Mouse (Mus musculus): ENCODE results near the gene Armh2. TPM values are rescaled to one million over a fixed set of nuclear protein-coding genes. Genes with fewer than 3 reads are reported as not detected.

Gene Armh2
- total and polyA plus RNA-seq, 2 experiments from 2014 or later: not detected

- no peak for ATAC-seq
- Histone ChIP-seq H3K9me3 (ENCODE audit: low read length) (no peaks in the 10 kb centered on the region), H3K4me3 (ENCODE audit: low read length) (no peak overlapping the region), H3K27me3 (ENCODE audit: insufficient read depth, low read length) (no peaks in the 10 kb centered on the region), H3K27ac (no peak overlapping the region), H3K4me1 (ENCODE audit: insufficient read depth, low read length) (no peaks in the 10 kb centered on the region), H3K9ac (replicated peaks; ENCODE audit: low read length) (no peak overlapping the region), H3K36me3 (ENCODE audit: insufficient read depth, low read length) (0 out of 2 replicates have a peak, but pooled peaks cover 3% of the 10 kb centered on the region), H3K4me2 (ENCODE audit: low read depth, low read length) (no peak overlapping the region)
- WGBS: 96% methylated on average over 3 of the region's 3 CpGs
- DNase-seq (ENCODE audit: low spot score): no peak
- TF ChIP-seq CTCF (IDR thresholded peaks at IDR 0.05; ENCODE audit: low read depth): no peak
Measured at GRCm38 (mm10) chr13:24756756-24757155, 15.7 kb downstream of the Armh2 start.

- ATAC-seq (no peak), DNase-seq (ENCODE audit: low spot score) (no peak)
- no peaks in the 10 kb centered on the region for H3K27me3 ChIP-seq (ENCODE audit: insufficient read depth, low read length)
- H3K4me2 ChIP-seq (ENCODE audit: low read depth, low read length): no peak overlapping the region
- H3K4me1 ChIP-seq (ENCODE audit: insufficient read depth, low read length): no peaks in the 10 kb centered on the region
- H3K27ac ChIP-seq: no peak overlapping the region
- H3K9ac ChIP-seq (replicated peaks; ENCODE audit: low read length): no peak overlapping the region
- H3K9me3 ChIP-seq (ENCODE audit: low read length): no peaks in the 10 kb centered on the region
- H3K36me3 ChIP-seq (ENCODE audit: insufficient read depth, low read length): 0 out of 2 replicates have a peak, but pooled peaks cover 3% of the 10 kb centered on the region
- H3K4me3 ChIP-seq (ENCODE audit: low read length): no peak overlapping the region
- TF ChIP-seq CTCF (IDR thresholded peaks at IDR 0.05; ENCODE audit: low read depth): no peak
- 89% methylated on average over 12 of the region's 12 CpGs for WGBS
Measured at GRCm38 (mm10) chr13:24757820-24758564, 17.0 kb downstream of the Armh2 start.

- H3K36me3 ChIP-seq (ENCODE audit: insufficient read depth, low read length): 0 out of 2 replicates have a peak, but pooled peaks cover 3% of the 10 kb centered on the region
- no peak for DNase-seq (ENCODE audit: low spot score)
- 92% methylated on average over 10 of the region's 10 CpGs for WGBS
- no peak overlapping the region for H3K9ac ChIP-seq (replicated peaks; ENCODE audit: low read length)
- no peaks in the 10 kb centered on the region for H3K27me3 ChIP-seq (ENCODE audit: insufficient read depth, low read length)
- H3K4me1 ChIP-seq (ENCODE audit: insufficient read depth, low read length): no peaks in the 10 kb centered on the region
- no peaks in the 10 kb centered on the region for H3K9me3 ChIP-seq (ENCODE audit: low read length)
- H3K4me3 ChIP-seq (ENCODE audit: low read length): no peak overlapping the region
- no peak overlapping the region for H3K27ac ChIP-seq
- no peak overlapping the region for H3K4me2 ChIP-seq (ENCODE audit: low read depth, low read length)
- no peak for TF ChIP-seq CTCF (IDR thresholded peaks at IDR 0.05; ENCODE audit: low read depth)
- ATAC-seq: no peak
Measured at GRCm38 (mm10) chr13:24759451-24759850, 18.4 kb downstream of the Armh2 start.

GRCm38 (mm10) chr13:24760351-24760870 is 19.4 kb downstream of the Armh2 start:
- no peak for TF ChIP-seq CTCF (IDR thresholded peaks at IDR 0.05; ENCODE audit: low read depth)
- H3K4me3 ChIP-seq (ENCODE audit: low read length): peak overlapping the region; percentile 84; the same call in 1 of the 2 replicates
- H3K9me3 ChIP-seq (ENCODE audit: low read length): no peaks in the 10 kb centered on the region
- no peaks in the 10 kb centered on the region for H3K4me1 ChIP-seq (ENCODE audit: insufficient read depth, low read length)
- no peak for DNase-seq (ENCODE audit: low spot score)
- no peaks in the 10 kb centered on the region for H3K27me3 ChIP-seq (ENCODE audit: insufficient read depth, low read length)
- no peak for ATAC-seq
- H3K36me3 ChIP-seq (ENCODE audit: insufficient read depth, low read length): 0 out of 2 replicates have a peak, but pooled peaks cover 3% of the 10 kb centered on the region
- H3K27ac ChIP-seq: no peak overlapping the region
- no peak overlapping the region for H3K9ac ChIP-seq (replicated peaks; ENCODE audit: low read length)
- no peak overlapping the region; the same call in 1 of the 2 replicates for H3K4me2 ChIP-seq (ENCODE audit: low read depth, low read length)
- 42% methylated on average over 5 of the region's 5 CpGs for WGBS

- H3K27me3 ChIP-seq (ENCODE audit: insufficient read depth, low read length): no peaks in the 10 kb centered on the region
- H3K27ac ChIP-seq: peak overlapping the region; percentile 62; the same call in 1 of the 2 replicates
- no peaks in the 10 kb centered on the region for H3K36me3 ChIP-seq (ENCODE audit: insufficient read depth, low read length)
- WGBS: 7% methylated on average over 10 of the region's 10 CpGs
- no peaks in the 10 kb centered on the region for H3K9me3 ChIP-seq (ENCODE audit: low read length)
- no peak for TF ChIP-seq CTCF (IDR thresholded peaks at IDR 0.05; ENCODE audit: low read depth)
- peak overlapping the region; percentile 45; the same call in 1 of the 2 replicates for H3K9ac ChIP-seq (replicated peaks; ENCODE audit: low read length)
- DNase-seq (ENCODE audit: low spot score) (no peak), ATAC-seq (no peak; the same call in 1 of the 2 replicates)
- peak overlapping the region; percentile 81 for H3K4me2 ChIP-seq (ENCODE audit: low read depth, low read length)
- peak overlapping the region; percentile 84 for H3K4me3 ChIP-seq (ENCODE audit: low read length)
- no peaks in the 10 kb centered on the region for H3K4me1 ChIP-seq (ENCODE audit: insufficient read depth, low read length)
Measured at GRCm38 (mm10) chr13:24761083-24761402, 20.0 kb downstream of the Armh2 start.

- H3K9ac ChIP-seq (replicated peaks; ENCODE audit: low read length): peak within 1 kb of the TSS; percentile 45
- no peaks in the 10 kb centered on the region for H3K9me3 ChIP-seq (ENCODE audit: low read length)
- H3K4me1 ChIP-seq (ENCODE audit: insufficient read depth, low read length): no peaks in the 10 kb centered on the region
- H3K4me2 ChIP-seq (ENCODE audit: low read depth, low read length): peak within 1 kb of the TSS; percentile 81
- DNase-seq (ENCODE audit: low spot score): peak; percentile 91
- peak; percentile 95 for ATAC-seq
- no peak for TF ChIP-seq CTCF (IDR thresholded peaks at IDR 0.05; ENCODE audit: low read depth)
- H3K27ac ChIP-seq: peak within 1 kb of the TSS; percentile 62; the same call in 1 of the 2 replicates
- WGBS: under 1% methylated on average over 79 of the region's 79 CpGs
- no peaks in the 10 kb centered on the region for H3K27me3 ChIP-seq (ENCODE audit: insufficient read depth, low read length)
- H3K4me3 ChIP-seq (ENCODE audit: low read length): peak within 1 kb of the TSS; percentile 84
- H3K36me3 ChIP-seq (ENCODE audit: insufficient read depth, low read length): no peaks in the 10 kb centered on the region
Measured at GRCm38 (mm10) chr13:24761403-24762227, 20.6 kb downstream of the Armh2 start, which contains the start of gene Gmnn. Gmnn (minus strand) TSS chr13:24761923.
